Mouse (Mus musculus): ENCODE measurements at regions not wholly inside any gene's neighbourhood (a gene's known extent, or its start where the extent isn't known, plus 50 kb on each side); places are given as distances from the start of the nearest gene placed in this dataset.

GRCm38 (mm10) chr12:25203371-25204067 lies 106.6 kb upstream of the Id2 start:
- TF ChIP-seq MAFK (IDR thresholded peaks at IDR 0.05; ENCODE audit: insufficient read depth, low read depth, low read length) (no peak), HCFC1 (IDR thresholded peaks at IDR 0.05; ENCODE audit: borderline replicate concordance, insufficient read depth, low read length) (no peak), ZC3H11A (IDR thresholded peaks at IDR 0.05; ENCODE audit: borderline replicate concordance, low read depth, low read length) (no peak), ZNF384 (IDR thresholded peaks at IDR 0.05; ENCODE audit: low read depth, low read length) (no peak)
